Mouse (Mus musculus) thymus, postnatal 25 days (tissue): ENCODE measurements around the gene Clstn2.
A peak's percentile ranks its signal among the peaks of the same experiment; 100 is the strongest.

Source experiments
- DNase-seq: peaks from one replicate; pipeline ENCODE4 v3.0.0; 2022

Clstn2 gene

DNA sequence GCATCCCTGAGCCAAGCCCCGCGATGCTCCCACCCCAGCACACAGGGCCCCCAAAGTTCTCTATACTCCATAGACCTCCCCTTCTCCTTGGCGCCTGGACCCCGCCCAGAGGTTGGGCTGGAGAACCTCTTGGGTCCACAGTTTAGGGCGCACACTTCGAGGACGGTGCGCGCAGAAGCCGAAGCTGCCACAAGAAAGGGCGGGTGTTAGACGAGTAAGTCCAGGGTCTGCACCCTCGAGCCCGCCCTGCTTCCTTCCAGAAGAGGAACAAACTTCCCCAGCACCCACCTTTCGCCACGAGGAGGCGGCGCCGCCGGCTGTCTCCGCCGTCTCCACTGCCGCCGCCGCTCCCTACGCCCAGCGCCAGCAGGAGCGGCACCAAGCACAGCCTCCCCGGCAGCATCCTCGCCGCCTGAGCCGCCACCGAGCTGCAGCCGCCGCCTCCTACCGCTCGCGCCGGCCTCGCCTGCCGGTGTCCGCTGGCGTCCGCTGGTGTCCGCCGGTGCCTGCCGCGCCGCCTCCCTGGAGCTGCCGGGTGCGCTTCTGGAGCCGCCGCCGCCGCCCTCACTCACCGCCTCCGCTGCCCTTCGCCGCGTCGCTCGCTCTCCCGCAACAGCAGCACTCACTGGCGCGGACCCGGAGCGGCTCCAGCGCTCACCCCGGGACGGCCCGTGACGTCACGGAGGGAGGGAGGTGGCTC lies at the start of gene Clstn2:
Gene Clstn2, minus strand, starts transcription at position 609 of the 700 bp plus-strand sequence.
- DNase-seq, result peak; percentile 2

DNA sequence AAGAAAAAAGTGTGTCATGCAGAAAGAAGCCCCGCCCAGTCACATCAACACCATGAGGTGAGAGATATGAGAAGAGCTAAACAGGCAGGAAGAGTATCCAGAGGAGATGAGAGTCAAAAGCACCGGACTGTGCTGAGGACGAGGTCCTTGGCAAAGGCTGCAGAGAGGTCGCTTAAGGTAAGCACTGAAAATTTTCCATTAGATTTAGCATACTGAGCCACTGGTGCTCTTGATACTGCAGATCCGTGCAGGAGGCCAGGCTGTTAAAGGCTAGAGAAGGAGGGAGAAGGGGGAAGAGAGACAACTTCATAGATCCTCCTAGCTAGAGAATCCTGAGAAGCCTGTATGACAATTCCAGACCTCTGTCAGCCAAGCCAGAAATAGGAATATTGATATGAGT lies 34.8 kb upstream of the Clstn2 start:
- DNase-seq, result no peak

DNA sequence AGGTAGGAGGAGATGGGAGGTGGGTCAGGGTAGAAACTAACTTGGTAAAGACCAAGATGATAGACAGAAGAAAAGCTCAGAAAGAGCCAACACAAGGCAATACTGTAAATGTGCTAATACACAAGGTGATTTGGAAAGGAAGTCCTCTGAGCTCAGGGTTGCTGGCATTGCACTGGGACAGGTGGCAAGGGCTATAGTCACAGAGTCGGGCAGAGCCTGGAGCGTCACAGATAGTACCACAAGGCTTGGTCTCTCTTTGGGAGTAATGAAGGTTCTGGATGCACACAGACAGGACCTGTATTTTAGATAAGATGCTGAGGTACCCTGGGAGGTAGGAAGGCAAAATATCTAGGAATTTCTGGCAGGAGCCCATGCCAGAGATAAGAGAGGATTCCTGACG lies 28.7 kb upstream of the Clstn2 start:
- DNase-seq, result no peak

DNA sequence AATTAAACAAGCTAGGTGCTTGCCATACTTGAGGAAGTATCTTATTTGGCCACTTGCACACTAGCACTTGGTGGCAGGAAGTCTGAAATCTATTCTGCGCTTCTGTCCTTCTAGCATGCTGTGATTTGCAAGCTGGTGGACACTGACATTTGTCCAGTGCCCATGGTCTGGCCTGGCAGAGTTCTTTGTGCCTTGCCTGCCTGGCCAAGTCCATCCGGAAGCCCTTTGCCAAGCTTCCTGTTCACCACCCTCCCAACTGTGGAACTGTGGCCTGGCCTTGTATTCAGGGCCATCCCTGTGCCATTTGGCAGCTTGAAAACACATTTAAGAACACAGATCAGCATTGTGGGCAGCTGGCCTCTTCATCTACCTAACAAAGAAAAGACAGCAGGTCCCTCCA lies 24.3 kb upstream of the Clstn2 start:
- DNase-seq, result no peak

DNA sequence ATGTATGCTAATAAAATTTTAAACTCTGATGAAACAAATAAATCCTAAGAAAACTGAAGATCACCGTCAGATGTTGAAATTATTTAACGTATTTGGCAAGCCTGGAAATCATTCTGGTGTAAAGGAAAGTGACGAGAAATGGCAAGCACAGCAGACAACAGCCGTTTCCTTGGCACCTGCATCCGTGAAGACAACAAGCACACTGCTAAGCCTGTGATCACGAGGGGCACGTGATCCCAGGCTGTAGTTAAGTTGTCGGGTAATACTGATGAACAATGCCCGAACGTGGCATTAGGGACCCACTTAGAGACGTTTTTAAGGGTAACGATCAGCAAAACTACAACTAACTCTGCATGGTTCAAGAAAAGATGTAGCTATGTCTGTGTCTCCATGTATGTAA lies 18.4 kb upstream of the Clstn2 start:
- no peak for DNase-seq

DNA sequence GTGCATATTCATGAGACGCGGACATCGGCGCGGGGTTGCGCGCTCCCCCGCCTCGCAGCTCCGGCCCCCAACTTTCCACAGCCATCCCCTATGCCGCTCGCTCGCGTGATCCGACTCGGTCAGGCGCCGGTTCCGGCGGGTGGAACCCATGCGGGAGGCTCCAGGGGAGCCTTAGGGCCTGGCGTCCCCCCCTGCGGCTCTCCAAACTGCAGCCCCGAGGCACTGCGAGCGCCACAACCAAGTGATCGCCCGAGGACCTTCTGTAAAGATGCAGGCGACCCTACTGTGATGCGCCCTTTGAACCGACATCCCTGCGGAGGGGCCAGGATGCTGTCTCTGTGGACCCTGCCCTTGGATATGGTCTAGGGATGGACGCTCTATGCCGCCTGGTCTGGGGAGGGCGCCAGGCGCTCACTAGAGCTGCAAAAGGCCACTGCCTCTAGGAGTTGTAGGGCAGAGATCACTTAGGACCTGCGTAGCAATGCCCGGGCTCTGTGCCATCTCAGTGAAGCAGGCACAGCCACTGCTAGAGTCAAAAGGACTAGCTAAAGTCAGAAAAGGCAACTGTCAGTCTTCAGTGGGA lies 383 bp upstream of the Clstn2 start:
- DNase-seq, result no peak

DNA sequence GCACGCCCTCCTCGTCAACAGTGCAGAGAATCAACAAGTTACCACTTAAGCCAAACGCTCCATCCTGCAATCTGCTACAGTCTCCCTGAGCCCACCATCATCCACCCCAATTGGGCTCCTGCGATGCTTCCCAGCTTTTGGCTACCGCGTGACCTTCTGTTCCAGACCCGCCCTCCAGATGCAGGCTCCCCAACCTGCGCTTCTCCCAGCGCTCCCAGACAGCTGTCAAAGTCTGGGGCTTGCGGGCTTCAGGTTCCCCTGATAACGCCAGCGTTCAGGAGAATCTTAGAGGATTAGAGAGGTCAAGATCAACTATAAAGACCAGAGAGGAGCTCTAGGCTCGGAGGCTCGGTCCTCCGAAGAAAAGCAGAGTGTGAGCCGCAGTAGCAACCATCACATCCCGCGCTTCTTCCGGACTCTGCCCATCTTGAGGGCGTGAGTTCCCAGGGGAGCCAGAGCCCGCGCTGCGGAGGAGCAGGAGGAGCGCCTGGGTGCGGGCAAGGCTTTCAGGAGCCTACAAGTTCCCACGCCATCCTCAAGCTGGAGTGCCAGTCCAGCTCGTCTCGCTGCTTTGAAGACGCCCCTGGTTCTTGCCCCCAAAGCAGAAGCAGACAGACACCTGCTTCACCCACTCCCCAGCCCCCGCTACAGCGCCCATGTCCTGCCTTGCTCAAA lies 946 bp downstream of the Clstn2 start:
- DNase-seq, result no peak

DNA sequence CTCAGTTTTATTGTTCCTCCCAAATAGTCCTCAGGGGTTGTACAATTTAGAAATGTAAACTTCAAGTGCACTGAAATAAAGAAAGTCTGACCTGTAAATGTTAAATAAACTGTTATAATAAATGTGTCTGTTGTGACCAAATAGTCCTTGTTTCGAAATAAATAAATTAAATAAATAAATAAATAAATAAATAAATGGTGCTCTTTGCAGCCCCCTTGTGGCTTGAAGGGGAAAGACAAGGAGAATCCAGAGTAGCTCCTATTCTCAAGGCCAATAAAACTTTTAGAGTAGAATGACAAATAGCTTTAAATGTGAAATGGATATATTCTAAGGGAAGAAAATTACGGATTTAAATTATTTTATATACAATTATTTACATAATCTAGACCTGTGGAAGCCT lies 2.3 kb downstream of the Clstn2 start:
- no peak for DNase-seq

DNA sequence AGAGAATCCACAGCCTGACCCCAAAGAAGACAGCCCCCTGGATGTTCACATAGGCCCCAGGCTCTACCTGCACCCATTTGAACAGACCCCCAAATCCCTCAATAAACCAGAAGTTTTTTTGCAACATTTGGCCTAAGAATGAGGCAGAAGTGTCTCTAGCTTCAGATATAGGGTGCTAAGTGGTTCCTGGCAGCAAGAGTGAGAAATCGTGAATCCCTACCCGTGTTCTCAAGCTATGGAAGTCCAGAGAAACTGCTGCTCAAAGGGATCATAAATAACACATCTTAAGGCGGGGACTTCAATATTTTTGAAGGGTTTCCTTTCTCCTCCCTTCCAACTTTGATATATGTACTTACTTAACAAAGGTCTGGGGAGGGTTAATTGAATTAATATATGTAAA lies 7.4 kb downstream of the Clstn2 start:
- no peak for DNase-seq

DNA sequence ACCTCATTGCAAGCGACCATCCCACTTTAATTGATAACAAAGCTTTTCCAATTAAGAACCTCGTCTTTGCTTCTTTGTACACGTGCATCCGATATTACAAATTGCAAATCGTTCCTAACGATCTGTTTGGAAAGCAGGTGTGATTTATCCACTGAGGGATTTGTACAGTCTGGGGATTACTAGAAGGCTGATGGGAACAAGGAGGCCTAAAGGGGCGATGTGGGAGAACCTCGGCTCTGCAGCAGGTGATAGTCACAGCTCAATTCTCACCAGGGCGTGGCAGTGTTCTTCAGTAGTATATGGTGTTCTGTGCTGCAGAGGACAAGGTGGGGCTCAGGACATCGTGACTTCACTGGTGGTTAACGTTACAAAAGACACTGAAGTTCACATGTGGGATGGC lies 9.9 kb downstream of the Clstn2 start:
- DNase-seq, result no peak

DNA sequence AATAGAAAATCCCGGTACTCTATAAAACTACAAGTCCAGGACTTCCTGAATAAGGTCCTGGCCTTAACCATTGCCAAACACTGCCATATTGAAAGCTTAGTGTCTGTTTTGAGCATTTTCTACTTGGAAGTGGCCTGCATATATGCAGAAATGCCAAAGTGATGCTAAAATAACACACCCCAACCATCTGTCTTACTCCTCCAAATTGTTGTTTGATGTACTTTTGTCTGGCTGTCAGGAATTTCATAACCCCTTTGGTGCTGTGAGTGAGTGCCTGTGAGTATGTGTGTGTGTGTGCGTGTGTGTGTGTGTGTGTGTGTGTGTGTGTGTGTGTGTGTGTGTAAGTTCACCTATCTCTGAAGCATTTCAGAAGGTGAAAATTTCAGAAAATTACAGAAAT lies 13.1 kb downstream of the Clstn2 start:
- DNase-seq, result no peak

DNA sequence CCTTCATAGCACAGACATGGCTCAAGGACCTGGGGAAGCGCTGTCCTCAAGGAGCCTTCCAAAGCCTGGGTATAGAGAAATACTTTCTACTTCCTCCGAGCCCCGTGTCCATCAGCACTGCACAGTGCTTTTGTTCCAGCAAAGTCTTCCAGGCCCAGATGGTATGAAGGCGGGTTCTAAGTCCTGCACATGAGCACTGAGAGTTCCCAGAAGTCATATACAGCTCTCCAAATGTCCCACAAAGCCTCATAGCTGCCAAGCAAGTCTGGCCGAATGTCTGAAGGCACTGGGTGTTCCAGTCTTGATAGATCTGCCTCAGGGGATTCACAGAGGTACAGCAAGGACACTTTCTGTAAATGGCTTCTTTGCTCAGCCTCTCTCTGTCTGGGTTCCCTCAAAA lies 14.3 kb downstream of the Clstn2 start:
- DNase-seq, result no peak

DNA sequence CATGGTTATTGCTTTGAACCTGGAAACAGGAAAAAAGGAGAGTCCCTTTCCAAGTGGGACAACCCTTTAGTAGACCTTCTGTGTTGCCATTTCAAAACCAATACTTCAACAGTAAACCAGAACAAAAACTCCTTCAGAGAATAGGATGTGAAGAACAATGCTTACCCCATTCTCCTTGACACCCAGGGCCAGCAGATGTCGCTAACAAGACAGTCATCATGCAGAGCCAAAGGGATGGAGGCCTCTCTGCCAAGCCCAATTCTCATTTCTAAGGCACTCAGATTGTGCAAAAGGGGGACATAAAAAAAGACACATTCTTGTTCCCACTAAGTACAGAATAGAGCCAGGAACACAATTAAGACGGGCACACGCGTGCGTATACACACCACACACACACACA lies 16.4 kb downstream of the Clstn2 start:
- no peak for DNase-seq

DNA sequence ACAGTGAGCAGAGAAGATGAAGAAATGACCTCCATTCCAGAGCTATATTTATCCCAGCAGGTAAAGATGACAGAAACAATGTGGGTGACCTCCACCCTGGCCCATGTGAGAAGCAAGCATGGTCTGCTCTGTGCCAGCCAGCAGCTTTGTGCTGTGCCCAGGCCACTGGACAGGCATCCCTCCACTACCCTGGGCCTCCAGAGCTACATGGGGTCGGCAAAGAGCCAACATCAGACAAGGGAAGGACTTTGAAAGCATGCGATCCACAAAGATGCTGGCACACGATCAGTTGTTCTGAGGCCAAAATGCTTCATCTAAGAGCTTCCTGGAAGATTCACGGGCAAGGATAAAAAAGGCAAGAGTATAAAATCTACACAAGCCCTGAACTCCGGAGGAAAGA lies 36.6 kb downstream of the Clstn2 start:
- DNase-seq, result no peak

DNA sequence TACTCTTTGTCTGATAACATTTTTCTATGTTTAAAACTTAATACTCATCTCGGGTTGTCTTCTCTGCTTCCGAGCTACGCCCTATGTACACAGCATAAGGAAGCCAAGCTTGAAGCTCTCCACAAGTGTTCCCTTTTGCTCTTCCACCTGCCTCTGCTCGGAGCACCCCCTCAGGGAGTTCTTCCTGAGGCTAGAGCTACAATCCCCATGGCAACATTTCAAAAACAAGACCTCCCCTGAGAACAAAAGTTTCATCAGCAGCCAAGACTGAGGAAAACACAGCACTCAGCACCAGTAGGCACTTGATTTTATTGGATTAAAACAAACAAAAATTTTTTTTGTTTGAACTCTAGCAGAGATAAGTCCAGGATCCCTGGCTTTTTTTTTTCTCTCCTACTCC lies 37.3 kb downstream of the Clstn2 start:
- no peak for DNase-seq

DNA sequence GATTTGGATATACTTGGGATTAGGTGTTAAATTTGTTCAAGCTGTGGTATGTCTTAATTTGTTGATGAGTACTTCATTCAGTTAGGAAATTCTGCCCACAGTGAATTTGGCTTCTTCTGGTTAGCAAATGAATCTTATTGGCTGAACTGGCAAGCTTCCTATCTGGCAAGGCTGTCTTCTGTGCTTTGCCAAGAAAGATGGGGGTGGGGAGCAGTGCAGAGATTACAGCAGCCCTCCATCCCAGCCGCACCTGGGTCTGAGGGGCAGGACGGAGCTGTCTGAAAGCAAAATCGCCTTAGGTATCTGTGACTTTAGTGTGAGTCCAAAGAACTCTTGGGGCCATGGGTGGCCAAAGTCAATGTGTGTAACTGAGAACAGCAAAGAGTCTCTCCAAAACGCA lies 40.9 kb downstream of the Clstn2 start:
- DNase-seq, result no peak

DNA sequence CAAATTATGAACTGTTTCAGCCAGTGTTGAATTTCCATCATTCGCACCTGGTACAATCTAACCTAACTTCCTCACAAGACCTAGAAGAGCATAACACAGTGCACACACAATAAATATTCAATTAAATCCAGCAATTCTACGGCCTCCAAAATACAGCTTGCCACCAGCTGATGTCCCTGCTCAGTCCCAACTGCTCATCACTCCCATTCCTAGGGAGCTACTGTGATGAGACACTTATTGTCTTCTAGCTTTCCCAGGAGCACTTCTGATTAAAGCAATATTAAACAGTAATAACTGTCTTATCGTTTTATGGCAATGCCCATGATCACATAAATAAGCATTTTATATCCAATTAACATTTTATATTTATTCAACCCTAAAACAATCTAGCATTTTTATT lies 55.6 kb downstream of the Clstn2 start:
- no peak for DNase-seq

DNA sequence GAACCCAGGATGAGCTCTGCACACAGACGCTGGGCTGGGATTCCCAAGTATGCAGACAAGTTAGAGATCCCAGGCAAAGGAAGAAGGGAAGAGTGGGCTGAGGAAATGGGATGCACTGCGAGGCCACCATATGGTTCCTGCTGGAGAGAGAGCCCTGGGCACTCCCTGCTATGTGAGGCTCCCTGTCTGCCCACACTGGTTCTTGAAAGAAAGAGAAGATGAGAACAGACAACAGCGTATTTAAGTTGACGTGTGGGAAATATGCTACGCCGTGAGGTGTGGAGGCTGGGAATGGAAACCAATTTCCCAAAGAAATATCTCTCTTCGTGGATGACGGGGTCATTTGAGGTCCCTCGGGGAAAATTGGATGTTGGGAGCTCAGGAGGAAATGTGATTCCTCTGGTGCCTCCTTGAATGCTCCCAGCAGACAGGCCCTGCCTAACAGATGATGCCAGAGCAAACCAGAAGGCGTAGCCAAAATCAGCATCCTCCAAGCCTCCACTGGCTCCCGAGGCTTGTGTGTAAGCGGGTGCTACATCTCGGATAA lies 58.1 kb downstream of the Clstn2 start:
- DNase-seq, result no peak

DNA sequence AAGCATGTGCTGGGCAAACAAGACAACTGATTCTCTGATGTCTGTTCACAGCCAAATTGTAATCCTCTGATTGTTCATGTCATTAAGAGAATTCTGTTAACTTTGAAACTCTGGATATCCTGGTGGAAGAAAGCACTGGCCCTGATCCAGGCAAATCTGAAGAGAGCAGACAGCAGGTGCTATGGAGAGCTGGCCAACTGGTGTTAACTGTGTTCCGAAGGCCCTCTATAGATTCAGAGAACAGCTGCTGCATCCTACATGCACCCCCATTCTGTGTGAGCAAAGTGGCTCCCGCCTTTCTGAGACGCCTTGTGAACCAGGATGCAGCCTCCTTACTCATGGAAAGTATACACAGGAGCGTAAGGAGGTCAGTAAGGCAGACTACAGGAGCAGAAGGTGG lies 66.3 kb downstream of the Clstn2 start:
- no peak for DNase-seq

DNA sequence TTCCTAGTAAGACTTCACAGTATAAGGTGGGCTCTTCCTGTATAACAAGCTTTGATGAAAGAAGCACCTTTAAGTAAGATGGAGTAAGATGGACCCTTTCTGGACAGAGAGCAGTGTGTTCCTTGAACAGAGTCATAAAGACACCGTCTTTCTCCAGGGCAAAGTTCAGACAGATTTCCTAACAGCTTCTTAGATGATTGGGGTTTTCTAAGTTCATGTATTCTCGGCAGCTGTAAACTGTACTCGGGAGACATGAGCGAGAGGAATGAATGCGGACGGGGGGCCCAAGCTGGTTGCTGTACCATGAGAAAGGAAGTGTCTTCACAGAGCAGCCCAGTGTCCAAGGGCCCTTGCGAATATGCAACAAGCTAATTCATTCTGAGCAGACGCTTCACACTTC lies 75.5 kb downstream of the Clstn2 start:
- no peak for DNase-seq

DNA sequence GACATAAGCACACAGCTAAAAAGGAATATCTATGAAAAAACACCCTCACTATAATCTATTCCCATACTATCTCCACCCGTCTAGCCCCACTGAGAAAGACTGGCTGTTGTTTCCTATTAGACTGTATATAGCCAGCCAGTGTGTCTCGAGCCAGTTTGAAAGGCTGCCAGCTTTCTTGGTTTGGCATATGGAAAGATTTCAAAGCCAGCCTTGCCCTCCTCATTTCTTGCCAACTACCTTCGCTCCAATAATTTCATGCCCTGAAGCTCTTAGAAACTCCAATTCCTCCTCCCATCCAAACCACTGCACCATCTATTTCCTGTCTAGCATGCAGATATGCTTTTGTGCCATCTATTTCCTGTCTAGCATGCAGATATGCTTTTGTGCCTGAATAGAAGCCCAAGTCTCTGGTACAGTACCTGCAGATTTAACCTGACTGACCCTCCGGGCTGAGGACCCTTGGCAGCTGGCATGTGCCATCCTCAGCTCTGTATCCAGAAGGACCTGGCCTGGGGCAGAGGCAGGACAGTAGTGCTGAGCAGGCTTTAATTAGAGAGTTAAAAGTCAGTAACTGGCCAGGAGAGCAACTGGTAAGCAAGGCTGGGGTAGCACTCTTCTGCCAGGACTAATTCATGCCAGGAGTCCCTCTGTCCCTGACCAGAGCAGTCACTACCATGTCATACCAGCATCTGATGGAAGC lies 76.4 kb downstream of the Clstn2 start:
- DNase-seq, result no peak

DNA sequence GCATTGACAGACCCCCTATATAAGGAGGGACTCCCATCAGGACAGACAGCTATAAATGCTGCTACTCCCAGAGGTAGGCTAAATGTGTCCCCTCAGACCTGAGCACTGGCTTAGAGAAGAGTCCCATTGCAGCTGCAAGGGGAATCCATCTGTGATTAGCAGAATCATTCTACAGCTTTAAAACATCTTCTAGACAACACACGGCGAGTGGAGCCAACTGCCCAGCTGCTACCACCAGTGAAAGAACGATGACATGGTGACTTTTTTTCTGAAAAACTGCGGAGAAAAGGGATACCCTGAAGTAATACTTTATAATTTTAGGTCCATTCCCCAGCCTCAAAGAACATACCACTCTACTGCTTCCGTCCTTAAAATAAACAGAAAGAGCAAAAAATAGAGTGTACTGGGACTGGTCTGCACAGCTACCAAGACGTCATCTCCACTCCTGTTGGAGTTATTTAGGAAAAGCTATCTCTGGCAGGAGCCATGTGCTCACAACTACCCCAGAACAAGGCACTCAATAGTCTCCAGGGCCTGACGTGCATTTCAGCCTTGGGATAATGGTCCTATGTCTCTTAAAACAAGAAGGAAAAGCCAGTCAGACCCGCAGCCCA lies 79.1 kb downstream of the Clstn2 start:
- no peak for DNase-seq

DNA sequence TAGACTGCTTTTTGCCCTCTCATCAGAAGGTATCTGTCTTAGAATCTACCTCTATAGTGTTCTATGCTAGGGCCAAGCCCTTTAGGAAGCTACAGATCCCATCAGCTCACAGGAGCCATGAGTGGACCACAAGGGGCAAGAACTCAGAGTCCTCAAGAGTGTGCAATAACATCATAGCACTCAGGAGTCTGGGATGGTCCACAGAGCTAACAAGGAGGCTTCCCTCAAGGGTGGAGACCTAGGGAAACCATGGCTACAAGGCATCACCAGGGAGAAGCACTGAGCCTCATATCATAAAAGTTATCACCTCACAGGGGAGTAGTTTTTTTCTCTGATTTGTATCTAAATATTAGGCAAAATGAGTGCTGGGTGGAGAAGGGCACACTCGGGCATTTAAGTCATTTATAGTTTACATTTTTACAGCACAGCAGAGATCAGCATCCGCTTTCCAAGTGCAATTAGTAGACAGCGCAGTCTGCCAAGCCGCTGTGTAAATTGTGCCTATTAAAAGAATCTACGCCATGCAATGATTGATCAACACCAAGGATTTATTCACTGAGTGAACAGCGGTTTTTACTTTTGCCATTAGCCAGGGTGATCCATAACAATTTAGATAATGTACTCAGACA lies 82.5 kb downstream of the Clstn2 start:
- DNase-seq, result no peak
